22 mouse cellular contexts compared by ENCODE assay signal in genomic region chr13:52190256-52190655, GRCm38 (mm10).
DNase-seq lines count a peak whose midpoint lies in the region; ATAC-seq and TF ChIP-seq lines count a peak whose summit lies in the region.
"Had no signal": no experiment of that assay in that cellular context is flagged by ENCODE, and none has a peak within 500 bp of the region (broad histone marks: within the 10 kb centered on the region; RNA-seq: fewer than 3 reads in every experiment).

No protein-coding gene starts in this region.

- WGBS in intestine, postnatal 0 days: 37% methylated on average over 9 of the region's 9 CpGs

- H3K27me3 ChIP-seq in intestine, postnatal 0 days (replicated peaks; ENCODE audit: control insufficient read depth, insufficient read depth, low read length): no peaks in the 10 kb centered on the region
- H3K27me3 ChIP-seq: embryonic facial prominence, embryonic 15.5 days had no signal

- H3K4me1 ChIP-seq in intestine, postnatal 0 days (replicated peaks; ENCODE audit: control insufficient read depth, insufficient read depth, low read length): no peaks in the 10 kb centered on the region; the same call in 1 of the 2 replicates

- H3K4me3 ChIP-seq in intestine, postnatal 0 days (ENCODE audit: low read depth, low read length): no peak overlapping the region
- H3K4me3 ChIP-seq: embryonic facial prominence, embryonic 15.5 days; erythroblast, embryonic 14.5 days; forebrain, embryonic 10.5 days; heart, embryonic 10.5 days; hindbrain, embryonic 13.5 days had no signal

- no peak overlapping the region for H3K4me2 ChIP-seq in intestine, postnatal 0 days (replicated peaks; ENCODE audit: low read depth)
- H3K4me2 ChIP-seq: embryonic facial prominence, embryonic 15.5 days; hindbrain, embryonic 13.5 days had no signal

- no peak overlapping the region for H3K27ac ChIP-seq in intestine, postnatal 0 days (ENCODE audit: low read depth, low read length)
- H3K27ac ChIP-seq: embryonic facial prominence, embryonic 15.5 days; forebrain, embryonic 10.5 days; hindbrain, embryonic 13.5 days had no signal

- peak; percentile 28; the same call in 1 of the 2 replicates for ATAC-seq in intestine, postnatal 0 days
- ATAC-seq: forebrain, embryonic 14.5 days had no signal

- H3K9me3 ChIP-seq in intestine, postnatal 0 days (ENCODE audit: control insufficient read depth): no peaks in the 10 kb centered on the region
- H3K9me3 ChIP-seq: embryonic facial prominence, embryonic 15.5 days; forebrain, embryonic 10.5 days; heart, embryonic 10.5 days; hindbrain, embryonic 13.5 days had no signal

- no peaks in the 10 kb centered on the region for H3K36me3 ChIP-seq in intestine, postnatal 0 days (ENCODE audit: control insufficient read depth, insufficient read depth)
- H3K36me3 ChIP-seq: embryonic facial prominence, embryonic 15.5 days; forebrain, embryonic 10.5 days; heart, embryonic 10.5 days; hindbrain, embryonic 13.5 days had no signal

- peak; percentile 37 for DNase-seq in adrenal gland, postnatal 14 days
- DNase-seq in adrenal gland, postnatal 4 days (ENCODE audit: low spot score in 2 of 2): no peak
- DNase-seq in ES-CJ7 (ENCODE audit: low read depth, low spot score) (peak; percentile 55), ZHBTc4 (ENCODE audit: low read depth, low spot score) (peak; percentile 77), adipocyte (ENCODE audit: low spot score) (no peak)
- no peak for DNase-seq in urinary bladder, postnatal 25 days (ENCODE audit: low spot score)
- no peak for DNase-seq in gastrocnemius, adult 18-20 months (ENCODE audit: low spot score)
- DNase-seq: cerebellum, adult 11 months; cerebellum, adult 8-10 months; cerebellum, postnatal 14 days; embryo, embryonic 11 days; gastrocnemius, postnatal 10 days; heart, adult 18-20 months; heart, postnatal 14 days; kidney, adult 18-20 months had no signal

- H3K9ac ChIP-seq in intestine, postnatal 0 days (ENCODE audit: low read depth, low read length): no peak overlapping the region
- H3K9ac ChIP-seq: embryonic facial prominence, embryonic 15.5 days; hindbrain, embryonic 13.5 days had no signal

- TF ChIP-seq CTCF in intestine, postnatal 0 days (IDR thresholded peaks at IDR 0.05; ENCODE audit: low read depth): no peak

Comparison
In these comparisons a context has a peak if more than half of its experiments do, and no peak if none do; other contexts are left out.
1. DNase-seq: peak in adrenal gland, postnatal 14 days (single experiment), ES-CJ7 (single experiment) and ZHBTc4 (single experiment); none in adrenal gland, postnatal 4 days (0 of 2), urinary bladder, postnatal 25 days (single experiment), adipocyte (single experiment) and gastrocnemius, adult 18-20 months (single experiment).